Mouse (Mus musculus) G1E (cell line): ENCODE measurements around the gene Gprc5a.

Experiments used
- CTCF ChIP-seq: IDR thresholded peaks from 2 replicates; pipeline ENCODE4 v1.5.1; 2012; ENCODE audit warnings: low read depth, low read length, inconsistent platforms, mixed read lengths
- GATA1 ChIP-seq: IDR thresholded peaks from 2 replicates; pipeline ENCODE4 v1.6.1; 2012; ENCODE audit warnings: borderline replicate concordance, low read length, inconsistent platforms, mixed read lengths
- POLR2AphosphoS5 ChIP-seq: IDR thresholded peaks from 2 replicates; pipeline ENCODE4 v1.6.1; 2012; ENCODE audit warnings: low read depth, low read length, inconsistent platforms; ENCODE audit not compliant: insufficient replicate concordance
- TAL1 ChIP-seq: conservative IDR thresholded peaks from 2 replicates; pipeline ENCODE4 v1.6.1; 2012; ENCODE audit warnings: low read depth, low read length, inconsistent platforms, mixed read lengths

DNA sequence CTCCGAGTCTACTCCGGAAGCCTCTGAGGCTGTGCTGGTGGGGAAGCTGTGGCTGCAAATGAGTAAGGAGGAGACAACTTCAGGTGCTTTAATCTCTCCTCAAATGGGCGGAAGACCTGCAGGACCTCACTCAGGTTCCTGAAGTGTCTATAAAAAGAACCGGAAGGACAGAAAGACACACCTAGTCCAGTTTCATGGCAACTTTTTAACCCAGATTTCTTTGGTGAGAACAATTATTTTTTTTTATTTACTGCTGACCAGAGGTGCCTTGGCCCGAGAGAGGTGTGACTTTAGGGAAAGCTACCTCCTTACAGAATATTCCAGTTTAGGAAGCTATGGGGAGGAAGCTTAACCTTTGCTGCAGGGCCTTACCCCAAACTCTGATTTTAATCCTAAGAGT is 52.7 kb downstream of the Gprc5a start, which contains the start of gene Gprc5d:
- TF ChIP-seq CTCF (no peak), GATA1 (no peak), TAL1 (no peak), POLR2AphosphoS5 (no peak)
